Mouse (Mus musculus) retina, adult 2 months (tissue): Measurements from ENCODE around the gene Klf12.

Experiments
- DNase-seq: peaks from one replicate; pipeline ENCODE4 v3.0.0-alpha.2; 2012; ENCODE audit warnings: low read depth, low spot score

Klf12 gene

DNA sequence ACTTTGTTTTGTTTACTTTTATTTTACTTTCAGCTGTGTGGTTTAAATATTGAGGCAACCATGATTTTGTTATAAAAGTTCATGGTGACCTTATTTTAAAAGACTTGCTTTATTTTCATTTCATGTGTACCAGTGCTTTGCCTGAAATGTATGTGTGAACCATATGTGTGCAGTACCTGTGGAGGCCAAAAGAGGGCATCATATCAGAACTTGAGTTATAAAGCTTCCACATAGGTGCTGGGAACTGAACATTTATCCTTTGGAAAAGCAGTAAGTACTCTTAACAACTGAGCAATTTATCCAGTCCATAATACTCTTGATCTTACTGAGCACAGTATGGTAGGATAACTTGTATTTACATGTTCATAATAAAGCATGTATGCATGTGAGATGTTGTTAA is 239.0 kb downstream of the Klf12 start:
- DNase-seq, result no peak

DNA sequence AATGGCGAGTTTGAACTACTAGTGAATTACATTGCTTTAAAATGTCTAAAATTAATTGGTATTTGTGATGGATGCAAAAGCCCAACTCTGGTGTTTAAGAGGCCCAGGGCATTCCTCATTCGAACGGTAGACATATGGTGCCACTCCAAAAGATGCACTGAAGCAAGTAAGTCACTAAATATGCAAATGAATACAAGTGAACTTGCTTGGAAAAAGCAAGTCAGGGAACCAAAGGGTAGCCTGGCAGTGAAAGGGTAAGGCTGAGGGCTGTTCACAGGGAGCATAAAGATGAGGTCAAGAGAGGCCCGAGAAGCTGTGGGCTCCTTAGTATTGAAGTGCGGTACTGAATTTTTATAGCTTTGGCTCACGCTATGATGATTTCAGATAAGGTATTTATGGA is 242.7 kb downstream of the Klf12 start:
- DNase-seq, result no peak

DNA sequence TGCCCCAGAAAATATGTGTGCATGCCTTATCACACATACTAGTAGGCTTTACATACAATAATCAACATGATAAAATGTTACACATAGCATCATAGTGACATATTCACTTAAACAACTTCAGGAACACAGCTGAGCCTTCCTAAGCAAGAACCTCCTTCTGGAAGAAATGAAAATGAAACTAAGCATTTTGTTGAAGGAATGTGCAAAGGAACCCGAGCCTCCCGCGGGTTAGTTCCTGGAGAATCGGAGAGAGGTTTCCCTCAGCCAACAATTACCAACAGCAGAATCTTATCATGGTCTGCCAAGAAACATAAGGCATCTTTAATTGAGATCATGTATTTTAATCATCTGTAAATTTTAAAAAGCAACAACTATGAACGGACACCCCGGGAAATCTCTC is 257.8 kb downstream of the Klf12 start:
- no peak for DNase-seq

DNA sequence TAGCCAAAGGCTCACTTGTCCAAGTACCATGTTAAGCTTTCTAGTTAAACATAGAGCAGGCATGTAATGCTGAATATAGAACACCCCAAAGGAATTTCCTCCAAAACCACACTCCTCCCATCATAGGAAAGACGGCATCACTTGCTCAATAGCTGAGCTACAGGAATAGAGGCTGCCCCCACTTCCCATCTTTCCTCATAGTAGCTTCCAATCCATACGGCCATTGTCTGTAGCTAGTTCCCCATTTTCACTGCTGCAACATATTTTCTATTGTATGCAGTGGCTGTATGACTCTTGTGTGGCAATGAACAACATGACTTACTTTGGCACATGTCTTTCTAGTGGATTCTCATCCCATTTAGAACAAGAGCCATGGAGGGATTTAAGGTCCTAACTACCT is 267.3 kb downstream of the Klf12 start:
- DNase-seq, result no peak

DNA sequence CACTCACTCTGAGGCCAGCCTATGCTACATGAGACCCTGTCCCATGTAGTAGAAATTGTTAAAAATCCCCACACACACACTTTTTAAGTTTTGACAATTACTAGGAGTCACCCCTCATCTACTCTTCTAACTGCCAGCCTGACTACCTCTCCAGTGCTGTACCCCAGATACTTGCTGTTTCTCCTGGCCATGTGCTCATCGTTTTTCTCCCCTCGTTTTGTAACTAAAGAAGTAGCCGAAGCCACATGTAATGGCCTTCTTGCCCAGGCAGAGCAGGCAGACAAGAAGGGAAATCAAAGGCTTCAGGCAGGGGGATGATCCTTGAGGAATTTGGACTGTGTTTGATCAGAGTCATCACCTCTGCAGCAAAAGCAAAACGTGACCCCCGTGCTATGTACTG is 274.0 kb downstream of the Klf12 start:
- DNase-seq, result no peak

DNA sequence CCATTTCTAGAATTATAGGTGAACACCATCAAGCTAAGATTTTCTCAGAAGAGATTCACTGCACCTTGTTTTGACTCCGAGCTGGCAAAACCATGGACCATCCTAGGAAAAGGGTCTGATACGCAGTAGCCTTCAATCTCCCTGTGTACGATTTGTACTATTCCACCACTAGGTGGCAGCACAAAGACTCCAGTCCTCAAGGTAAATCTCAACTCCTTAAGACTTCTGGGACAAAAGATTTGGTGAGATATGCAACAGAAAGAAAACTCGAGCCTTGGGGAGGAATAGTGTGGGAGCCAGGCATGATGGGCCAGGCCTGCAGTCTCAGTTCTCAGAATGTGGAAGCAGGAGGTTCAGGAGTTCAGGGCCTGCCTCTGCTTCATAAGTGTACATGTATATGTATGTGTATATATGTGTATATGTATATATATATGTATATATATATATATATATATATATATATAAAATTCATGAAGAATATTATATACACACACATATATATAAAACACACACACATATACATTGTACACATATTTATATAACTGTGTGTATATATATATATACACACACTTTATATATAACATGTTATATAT is 274.6 kb downstream of the Klf12 start:
- DNase-seq, result peak; percentile 45

DNA sequence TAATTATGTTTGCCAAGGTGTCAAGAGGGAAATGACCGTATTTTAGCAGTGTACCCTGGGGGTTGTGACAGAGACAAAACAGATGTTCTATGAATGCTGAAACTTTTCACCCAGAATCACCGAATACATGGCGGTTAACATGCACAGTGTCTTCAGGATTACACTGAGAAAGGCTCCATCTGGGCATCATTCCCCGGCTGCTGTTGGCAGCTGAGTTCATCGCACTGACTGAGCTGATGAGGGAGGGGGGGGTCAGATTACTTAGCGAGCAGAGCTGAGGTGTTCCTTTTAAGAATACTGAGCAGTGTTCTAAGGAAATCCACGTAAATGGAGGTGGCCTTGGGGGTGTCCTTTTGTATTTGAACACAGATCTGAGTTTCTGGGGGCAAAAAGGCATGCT is 301.0 kb downstream of the Klf12 start:
- no peak for DNase-seq

DNA sequence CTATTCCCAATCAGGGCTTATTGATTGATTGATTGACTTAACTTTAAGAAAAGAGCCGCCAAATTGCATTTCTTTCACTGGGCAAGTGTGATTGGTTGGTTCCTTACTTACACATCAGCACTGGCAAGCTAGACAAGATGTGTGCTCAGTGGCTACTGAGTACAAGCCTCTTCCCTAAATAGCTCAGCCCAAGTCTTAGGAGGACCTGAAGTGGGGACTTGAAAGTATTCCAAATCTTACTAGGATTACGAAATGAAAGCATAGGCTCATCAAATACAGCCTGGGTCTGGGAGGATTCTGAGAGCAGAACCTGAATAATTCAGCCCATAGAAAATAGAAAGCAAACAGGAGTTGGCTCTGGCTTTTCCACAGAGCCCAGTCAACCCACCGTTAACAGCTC is 303.3 kb downstream of the Klf12 start:
- DNase-seq, result no peak

DNA sequence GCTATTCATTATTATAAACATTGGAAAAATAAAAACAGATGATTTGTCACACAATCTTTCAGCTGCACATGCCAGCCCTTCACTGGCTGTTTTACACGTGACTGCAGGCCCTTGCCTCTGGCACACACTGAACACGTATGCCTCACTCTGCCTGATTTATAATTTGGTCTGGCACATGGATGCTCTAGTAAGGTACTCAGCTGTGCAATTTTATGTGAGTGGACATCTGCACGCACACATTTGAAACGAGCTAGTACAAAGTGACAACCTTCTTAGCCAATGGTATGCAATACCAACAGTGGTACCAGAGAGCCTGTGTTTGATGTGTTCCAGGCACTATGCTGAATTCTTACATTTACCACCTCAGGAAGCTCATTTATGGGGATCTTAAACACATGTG is 316.6 kb downstream of the Klf12 start:
- no peak for DNase-seq

DNA sequence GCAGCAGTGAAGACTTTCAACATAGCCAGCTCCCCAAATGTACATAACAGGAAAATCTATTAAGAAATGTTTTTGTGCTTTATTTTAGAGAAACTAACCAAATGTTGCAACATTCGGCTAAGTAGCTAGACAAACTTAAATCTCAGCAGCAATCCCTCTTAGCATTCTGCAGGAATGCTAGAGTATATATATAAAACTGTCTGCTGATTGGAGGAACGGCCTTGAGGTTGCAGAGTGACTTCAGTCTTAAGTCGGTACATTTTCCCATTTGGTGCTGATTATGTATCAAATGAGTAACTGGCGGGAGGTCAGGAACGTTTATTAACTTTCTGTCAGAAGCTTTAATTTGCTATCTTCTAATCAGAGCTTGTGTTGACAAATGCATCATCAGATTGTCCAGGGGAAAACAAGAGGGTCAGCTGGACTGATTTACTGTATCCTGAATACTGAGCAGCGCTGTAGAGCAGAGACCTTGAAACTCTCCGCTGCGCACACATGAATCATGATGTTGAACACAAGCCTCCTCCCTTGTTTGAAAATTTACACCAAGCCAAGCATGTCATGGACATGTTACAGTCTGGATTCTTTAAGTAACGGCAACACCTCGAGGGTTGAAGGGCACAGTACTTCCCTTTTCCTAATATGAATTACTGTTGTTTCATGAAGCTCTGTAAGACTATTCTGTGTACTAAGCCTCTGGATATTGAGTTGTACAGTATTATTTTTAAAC is 323.8 kb downstream of the Klf12 start:
- DNase-seq, result no peak

DNA sequence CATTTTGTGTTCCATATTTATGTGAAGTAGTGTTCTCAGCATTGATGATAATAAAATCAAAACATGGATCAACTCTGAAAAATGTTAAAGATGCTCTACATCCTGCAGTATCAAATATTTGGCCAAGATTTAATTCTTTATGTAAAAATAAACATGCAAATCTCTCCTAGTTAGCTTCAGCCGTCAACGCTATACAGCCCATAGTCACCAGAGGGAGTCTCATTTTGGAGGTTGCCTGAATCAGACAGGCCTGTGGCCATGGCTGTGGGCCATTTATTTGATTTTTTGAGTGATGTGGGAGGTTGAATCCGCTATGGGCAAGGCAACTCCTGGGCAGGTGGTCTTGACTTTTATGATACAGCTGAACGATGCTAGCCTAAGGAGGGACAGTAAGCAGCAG is 329.3 kb downstream of the Klf12 start:
- no peak for DNase-seq

DNA sequence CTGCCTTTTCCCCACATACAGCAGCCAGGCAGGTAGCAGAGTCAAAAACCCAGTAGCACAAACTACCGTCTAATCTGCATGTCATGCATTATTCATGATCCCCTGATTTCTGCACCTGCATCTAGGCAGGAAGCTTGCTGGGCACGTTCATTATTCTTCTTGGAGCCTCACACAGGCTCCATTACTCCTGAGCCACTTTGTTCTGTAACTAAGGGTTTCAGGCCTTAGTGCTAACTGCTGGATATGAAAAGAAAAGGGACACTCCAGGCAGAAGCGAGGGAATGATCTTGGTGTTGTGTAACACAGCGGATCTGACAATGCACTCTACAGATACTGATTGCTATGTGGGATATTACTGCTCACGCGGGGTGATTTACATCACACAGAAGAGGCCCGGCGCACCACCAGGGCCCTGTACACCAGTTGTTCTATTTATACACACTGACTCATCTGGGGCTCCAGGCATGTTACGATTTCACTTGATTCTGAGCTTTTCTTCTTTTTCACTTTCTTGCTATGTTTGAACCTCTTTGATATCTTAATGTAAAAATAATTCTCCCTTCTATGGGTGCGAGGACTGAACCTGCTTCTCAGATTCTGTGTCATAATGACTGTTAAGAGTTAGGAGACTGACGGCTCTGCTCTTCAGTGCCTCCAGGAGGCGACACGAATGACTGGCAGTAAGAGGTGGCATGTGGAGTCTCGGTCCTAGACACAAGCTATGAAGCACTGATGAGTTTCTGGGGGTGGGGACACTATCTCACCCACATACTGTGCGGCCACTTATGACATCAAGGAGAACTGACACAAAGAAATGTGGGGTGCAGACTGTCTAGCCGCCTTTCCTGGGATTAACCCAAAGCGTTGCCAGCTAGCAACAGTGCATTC is 340.0 kb downstream of the Klf12 start:
- no peak for DNase-seq

DNA sequence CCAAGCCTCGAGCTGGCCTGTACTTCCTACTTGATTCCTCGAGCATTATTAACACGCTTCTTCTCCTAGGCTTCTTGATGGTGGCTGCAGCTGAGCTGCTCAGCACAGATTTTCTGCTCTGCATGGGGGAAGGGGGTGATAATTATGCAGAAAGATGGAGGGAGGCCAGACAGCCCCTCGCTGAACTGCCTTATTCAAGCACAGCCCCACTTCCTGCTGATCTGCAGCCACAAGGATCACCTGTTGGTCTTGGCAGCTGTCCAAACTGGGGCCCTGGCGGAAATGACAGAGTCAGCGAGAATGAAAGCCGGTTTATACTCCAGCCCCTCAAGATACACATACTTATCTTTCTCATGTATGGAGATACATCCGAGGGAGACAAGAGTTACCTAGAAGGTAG is 341.3 kb downstream of the Klf12 start:
- DNase-seq, result no peak

DNA sequence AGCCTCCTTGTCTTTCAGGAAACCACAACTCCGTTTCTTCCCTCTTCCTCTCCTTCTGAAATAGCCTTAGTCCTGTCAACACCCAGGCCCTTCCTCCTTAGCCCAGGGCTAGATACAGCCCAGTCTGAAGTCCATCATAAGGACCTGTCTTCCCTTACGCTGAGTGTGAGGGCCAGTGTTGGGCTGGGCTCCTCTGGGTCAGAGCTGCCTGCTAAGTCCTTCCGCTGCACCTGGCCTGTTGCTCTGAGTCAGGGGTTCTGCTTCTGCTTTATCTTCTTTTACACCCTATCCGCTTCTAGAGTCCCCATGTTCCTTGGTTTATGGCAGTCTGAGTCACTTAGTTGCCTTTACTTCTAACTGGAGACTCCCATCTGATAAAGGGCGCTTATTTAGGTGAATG is 351.0 kb downstream of the Klf12 start:
- DNase-seq, result no peak

DNA sequence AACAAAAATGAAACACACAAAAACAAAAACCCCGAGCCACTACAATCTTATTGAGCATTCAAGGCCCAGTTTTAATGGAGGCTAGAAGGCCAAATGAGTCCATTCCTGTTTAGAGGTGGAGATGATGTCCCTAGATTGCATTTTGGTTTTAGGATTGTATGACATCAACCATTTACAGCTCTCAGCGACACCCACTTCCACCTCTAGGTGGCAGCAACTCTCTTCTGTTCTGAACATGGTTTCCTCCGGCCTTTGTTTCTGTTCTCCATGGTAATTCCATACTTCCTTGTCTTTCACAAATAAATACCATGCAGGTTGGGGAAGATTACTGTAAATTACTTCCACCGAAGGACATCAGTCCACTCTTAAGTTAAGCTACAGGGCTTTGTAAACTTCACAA is 352.6 kb downstream of the Klf12 start:
- peak; percentile 56 for DNase-seq

DNA sequence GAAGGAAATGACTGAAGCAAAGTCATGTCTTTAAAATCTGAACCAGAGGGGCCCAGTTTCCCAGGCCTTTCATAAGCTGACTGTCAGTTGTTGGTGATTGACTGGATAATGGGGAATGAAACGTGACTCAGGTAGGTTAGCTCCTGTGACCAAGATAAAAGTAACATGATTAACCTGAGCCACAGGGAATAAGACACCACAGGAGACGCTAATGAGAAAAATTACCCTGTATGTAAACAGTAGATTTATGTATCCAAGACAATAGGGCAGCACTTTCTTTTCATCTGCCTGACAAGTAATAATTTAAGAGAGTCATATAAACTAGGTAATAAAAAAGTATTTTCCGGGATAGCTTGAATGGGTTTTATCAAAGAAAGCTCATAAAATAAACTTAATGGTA is 372.6 kb downstream of the Klf12 start:
- DNase-seq, result no peak

DNA sequence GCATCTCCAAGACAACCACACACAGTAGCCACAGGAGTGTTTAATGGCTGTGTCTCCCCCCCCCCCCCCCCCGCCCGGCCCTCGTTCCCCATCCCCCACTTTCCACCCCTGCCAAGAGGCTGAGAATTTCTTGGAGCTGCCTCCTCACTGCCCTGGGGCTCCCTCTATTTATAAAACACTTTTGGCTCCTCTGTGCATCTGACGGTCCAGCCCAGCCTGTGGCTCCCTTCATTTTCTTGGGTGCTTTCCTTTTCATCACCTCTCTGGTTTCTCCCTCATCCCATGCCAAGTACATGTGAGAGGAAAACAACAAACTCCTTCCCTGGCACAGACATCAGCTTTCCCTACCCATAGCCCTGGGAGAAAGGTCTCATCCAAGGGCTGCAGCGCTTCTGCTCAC is 373.6 kb downstream of the Klf12 start:
- no peak for DNase-seq

DNA sequence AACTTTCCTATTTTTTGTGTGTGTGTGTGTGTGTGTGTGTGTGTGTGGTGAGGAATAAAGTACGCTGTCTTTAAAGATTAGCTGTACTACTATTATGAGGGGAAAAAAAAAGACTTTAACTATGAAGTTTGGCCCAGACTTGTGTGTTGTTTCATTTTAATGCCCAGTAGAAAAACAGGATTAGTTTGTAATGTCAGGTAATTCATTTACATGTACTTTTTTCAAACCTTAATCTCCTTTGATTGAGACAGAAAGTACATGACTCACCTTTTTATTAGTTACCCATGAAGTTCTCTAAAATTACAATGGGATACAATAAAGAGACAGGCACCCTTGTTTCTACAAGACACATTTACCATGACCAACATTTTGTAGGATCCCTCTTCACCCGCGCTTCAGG is 383.6 kb downstream of the Klf12 start:
- no peak for DNase-seq

DNA sequence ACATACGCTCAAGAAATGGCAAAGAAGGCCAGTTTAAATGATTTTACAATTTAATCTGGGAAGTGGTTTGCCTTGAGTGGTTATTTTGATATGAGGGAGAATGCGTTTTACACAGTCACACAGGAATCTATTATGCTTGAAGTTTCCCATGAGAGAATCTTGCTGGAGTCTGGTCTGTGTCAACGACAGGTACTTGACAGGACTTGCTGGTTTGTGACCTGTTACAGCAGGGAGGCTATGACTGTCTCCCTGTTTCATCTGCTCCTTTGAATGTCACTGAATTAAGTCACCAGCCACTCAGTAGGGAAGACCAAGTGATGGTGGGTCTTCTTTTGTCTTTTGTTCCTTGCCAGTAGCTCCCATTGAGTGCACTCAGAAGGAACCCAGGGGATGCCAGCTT is 385.6 kb downstream of the Klf12 start:
- DNase-seq, result no peak

DNA sequence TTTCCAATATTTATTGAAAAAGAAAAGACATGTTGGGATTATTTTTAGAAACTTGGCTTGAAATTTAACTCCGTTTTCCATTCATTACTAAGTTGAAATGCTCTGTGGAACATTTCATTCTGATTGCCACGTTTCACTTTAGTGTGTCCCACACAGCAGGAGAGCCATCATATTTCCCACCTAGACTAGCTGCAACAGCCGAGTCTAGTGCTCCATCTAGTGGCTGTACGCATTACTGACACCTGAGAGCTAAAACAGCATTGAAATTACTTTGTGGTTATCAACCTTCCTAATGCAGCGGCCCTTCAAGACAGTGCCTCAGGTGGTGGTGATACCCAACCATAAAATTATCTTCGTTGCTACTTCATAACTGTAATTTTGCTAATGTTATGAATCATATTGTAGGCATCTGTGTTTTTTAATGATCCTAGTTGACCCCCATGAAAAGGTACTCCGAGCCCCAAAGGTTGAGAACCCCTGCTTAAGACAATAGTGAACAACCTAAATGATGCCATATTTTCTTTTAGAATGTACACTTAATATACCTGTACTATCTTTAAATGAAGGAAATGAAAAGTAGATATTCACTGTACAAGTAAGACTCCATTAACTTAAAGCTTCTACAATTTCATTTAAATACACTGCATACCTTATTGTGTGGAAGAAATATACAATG is 389.6 kb downstream of the Klf12 start:
- peak; percentile 37 for DNase-seq

DNA sequence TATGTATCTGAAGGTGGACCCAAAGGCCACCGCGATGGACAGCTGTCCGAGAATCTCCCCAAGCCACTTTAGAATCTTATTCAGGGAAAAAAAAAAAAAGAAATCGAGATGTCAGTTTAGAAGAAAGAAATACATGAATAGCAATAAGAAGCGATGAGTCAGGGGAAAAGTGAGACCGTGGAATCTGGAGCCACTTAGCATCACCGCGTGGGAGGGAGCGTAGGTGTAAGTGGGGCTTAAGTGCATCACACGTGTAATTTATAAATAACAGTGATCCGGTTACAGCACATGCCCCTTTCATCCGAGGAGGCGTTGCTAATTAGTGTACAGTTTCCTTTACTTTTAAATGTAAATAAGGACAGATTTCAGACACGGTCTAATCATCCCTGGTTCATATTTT is 390.4 kb downstream of the Klf12 start:
- no peak for DNase-seq

DNA sequence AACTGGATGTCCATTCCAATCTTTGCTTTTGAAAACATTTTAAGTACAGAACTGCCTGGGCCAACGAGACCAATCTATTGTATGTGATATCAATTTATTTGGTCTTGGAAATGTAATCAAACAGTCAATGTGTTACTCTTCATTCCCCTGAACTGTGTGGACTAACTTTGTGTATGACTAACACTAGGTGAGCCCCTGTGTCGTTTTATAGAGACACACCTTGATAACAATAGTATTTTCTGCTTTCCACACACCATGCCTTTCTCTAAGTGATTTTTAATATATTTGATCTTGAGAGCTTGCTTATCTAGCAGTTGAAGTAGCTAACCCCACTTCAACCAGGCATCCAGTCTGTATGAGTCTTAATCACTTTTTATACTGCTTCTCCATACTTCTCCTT is 398.0 kb downstream of the Klf12 start:
- no peak for DNase-seq
